Mouse (Mus musculus) kidney, adult 2 months (tissue): ENCODE measurements around the gene Dffb.

Experiments
- CTCF ChIP-seq: fragments of 200-500 bp; conservative IDR thresholded peaks from 2 replicates; pipeline ENCODE4 v1.5.1; 2011; ENCODE audit warnings: low read depth, mild to moderate bottlenecking, control low read depth, low read length, moderate library complexity, mixed read lengths; ENCODE audit not compliant: insufficient read depth, insufficient read length
- POLR2A ChIP-seq: fragments of 200-500 bp; IDR thresholded peaks from one replicate; pipeline ENCODE4 v1.6.1; 2011; ENCODE audit warnings: low read depth, low read length, control low read depth

GRCm38 (mm10) chr4:154006264-154006663 lies 31.3 kb upstream of the Dffb start:
- no peak for TF ChIP-seq CTCF
- TF ChIP-seq POLR2A, result no peak
